Mouse (Mus musculus) lung, postnatal 10 days (tissue): ENCODE data around the gene Olfr725.
A peak's percentile ranks its signal among the peaks of the same experiment; 100 is the strongest.

Source experiments
- DNase-seq: peaks from one replicate; pipeline ENCODE4 v3.0.0; 2021

Olfr725 gene

DNA sequence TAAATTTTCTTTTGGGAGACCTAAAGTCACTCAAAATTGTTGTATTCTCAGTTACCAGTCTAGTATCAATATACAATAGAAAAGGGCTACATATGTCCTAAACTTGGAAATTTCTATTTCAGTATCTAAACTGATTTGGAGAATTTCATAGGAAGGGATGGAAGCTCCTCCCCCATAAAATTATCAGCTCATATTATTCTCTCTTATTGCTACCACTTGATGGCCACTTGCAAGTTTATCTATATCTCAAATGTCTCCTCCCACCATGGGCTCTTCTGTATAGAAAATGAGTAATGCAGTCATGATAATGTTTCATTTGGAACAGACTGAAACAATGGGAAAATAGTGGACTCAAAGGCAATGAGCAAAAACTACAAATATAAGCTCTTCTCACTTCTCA, at the start of gene Olfr725:
TSS of gene Olfr725 (minus strand) at position 101 of the 400 bp plus-strand sequence.
- DNase-seq, result no peak

DNA sequence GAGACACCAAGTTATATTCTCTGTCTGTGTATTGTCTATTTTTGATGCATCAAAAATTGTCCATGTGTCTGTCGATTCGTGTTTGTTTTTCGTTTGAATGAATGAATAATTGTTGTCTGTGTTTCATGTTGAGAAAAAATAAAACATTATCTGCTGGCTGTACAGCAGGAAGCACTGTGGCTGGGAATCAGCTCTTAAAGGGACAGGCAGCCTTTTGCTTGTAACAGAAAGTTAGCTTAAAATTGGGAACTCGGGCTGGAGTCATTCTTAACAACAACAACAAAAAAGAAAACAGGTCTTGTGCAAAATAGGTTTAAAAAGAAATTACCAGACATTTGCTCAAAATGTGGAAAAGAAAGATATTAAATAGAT, 22.5 kb upstream of the Olfr725 start:
- no peak for DNase-seq

DNA sequence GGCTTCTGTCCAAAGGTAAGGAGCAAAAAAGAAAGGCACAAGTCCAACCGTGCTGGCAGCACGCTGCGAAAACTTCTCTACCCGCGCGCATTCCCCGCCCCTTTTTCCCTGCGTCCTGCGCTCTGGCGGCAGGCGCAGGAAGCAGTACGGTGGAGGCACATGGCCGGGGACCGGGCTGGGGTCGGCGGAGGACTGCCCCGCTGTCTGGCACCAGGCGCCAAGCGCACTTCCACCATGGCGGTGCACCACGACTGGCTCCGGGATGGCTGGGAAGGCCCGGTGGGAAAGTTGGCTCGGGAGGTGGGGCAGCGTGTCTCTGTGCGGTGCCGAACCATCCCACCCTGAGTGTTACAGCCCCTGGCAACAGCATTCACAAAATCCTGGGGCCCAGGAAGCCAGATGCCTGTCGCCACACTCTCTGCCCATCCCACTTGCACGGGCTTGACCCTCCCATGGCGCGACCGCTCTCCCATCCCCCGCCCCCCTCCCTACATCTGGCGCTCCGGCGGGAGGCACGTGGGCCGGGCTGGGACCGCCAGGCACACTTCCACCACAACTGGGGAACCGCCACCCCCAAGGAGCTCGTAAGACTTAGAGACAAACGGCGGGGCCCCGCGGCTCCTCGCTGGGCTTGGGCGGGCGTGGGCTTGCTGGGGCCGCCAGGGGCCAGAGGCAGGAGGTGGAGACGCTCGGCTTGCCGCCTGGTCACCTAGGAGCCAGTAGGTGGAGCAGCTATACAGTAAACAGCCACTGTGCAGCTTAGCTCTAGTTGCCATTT, 22.0 kb upstream of the Olfr725 start:
- peak; percentile 48 for DNase-seq

DNA sequence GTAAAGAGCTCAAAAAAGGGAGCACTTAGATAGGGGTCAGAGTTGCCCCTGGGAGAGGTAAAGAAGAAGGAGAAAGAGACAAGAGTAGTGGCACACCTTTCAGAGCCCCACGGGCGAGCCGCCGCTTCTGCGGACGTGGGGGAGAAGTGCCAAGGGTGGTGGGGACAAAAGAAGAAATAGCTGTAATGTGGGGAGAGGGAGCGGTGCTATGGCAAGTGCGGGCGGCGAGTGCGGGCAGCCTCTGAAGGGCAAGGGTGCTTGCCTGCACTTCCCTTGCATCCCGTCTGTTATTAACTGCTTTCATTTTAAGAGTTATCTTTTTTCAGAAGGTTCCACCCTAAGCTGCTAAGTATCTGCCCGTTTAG, 21.4 kb upstream of the Olfr725 start:
- DNase-seq, result peak; percentile 1

DNA sequence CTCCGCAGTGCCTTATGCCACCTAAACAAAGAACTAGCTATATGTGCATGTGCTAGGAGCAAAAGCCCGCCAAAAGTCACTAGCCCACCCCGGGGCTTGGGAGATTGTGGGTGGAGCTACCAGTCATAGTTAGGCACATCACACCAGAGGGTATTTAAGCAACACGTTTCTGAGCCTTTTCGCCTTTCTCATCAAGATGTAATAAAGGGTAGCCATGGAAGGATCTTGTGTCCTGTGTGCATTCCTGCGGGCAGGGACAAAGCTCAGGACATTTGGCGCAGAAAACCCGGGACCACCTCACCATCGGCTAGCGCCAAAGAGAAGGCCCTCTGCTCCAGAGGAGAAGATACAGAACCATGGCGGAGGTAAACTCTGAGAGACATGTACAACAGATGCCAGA, 21.0 kb upstream of the Olfr725 start:
- no peak for DNase-seq

DNA sequence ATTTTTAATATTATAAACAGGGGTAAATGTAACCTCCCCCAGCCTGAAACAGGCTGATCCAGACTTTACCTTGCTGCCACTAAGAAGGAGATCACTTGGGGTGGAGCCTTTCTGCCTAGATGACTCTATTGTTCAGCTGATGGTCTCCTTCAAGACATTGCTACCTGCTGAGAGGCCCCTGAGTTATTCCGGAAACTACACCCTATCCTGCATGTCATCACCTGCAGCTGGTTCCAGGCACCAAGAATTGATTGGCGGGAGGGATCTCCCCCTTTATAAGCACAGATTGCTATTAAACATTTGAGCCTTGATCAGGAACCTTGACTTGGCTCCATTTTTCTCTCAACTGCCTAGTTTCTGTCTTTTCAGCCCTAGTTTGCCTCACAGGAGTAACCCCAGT, 8.1 kb downstream of the Olfr725 start:
- DNase-seq, result no peak

DNA sequence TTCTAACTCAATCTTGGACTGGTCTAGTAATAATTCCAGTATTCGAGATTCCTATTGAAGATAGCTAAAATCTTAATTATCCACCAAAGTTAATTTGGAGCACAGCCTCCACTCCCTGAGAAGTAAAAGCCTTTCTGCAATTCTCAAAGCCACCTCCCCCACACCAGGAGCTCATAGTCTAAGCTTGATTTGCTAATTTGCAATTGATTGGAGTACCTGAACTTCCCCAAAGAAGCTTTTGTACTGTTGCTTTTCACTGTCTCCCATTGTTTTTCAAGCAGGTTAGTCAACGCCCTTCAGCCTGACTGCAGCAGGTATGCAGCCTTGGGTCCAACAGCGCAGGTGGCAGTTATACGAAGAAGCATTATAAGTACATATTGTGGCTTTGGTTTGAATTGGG, 8.8 kb downstream of the Olfr725 start:
- DNase-seq, result no peak

DNA sequence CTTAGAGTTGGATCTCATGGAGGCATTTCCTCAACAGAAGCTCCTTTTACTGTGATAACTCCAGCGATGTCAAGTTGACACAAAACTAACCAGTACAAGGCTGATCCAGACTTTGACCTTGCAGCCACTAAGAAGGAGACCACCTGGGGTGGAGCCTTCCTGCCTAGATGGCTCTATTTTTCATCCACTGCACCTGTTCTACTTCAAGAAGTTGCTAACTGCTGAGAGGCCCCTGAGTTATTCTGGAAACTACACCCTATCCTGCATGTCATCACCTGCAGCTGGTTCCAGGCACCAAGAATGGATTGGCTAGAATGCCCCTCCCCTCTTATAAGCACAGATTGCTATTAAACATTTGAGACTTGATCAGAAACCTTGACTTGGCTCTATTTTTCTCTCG, 13.8 kb downstream of the Olfr725 start:
- DNase-seq, result no peak
